Mouse (Mus musculus) stomach, postnatal 0 days (tissue): ENCODE results near the gene Apbb2.

Source experiments
- CTCF ChIP-seq: IDR thresholded peaks from 2 replicates; pipeline ENCODE4 v1.5.1; 2016; ENCODE audit warnings: antibody characterized with exemption, low read depth, mild to moderate bottlenecking, moderate library complexity
- EP300 ChIP-seq: optimal IDR thresholded peaks from 2 replicates; pipeline ENCODE3; 2016; ENCODE audit warnings: antibody characterized with exemption

- TF ChIP-seq CTCF (no peak), EP300 (no peak)
Measured at GRCm38 (mm10) chr5:66513412-66513811, 105.2 kb downstream of the Apbb2 start.
